Mouse (Mus musculus) monocyte, adult 5-6 weeks (primary cell): Measurements from ENCODE around the gene Nipal3. TPM values are rescaled to one million over a fixed set of nuclear protein-coding genes. Genes with fewer than 3 reads are reported as not detected.
A peak's percentile ranks its signal among the peaks of the same experiment; 100 is the strongest.

ENCODE experiments used
- ATAC-seq: fragments of 153-309, 156-312 bp; replicated peaks from 2 replicates; pipeline ENCODE4 v1.8.0; 2017; ENCODE audit warnings: mild to moderate bottlenecking; ENCODE audit not compliant: low TSS enrichment, insufficient number of reproducible peaks, severe bottlenecking, poor library complexity, low FRiP score
- total RNA-seq: library from RNA; stranded (forward); fragments of 200-1000, 200-491, 200-594 nt; gene quantifications from 3 replicates; pipeline ENCODE4 v1.2.3, GENCODE M21; 2017

Gene Nipal3
- total RNA-seq, 1 experiment from 2014 or later: 16.7 TPM

DNA sequence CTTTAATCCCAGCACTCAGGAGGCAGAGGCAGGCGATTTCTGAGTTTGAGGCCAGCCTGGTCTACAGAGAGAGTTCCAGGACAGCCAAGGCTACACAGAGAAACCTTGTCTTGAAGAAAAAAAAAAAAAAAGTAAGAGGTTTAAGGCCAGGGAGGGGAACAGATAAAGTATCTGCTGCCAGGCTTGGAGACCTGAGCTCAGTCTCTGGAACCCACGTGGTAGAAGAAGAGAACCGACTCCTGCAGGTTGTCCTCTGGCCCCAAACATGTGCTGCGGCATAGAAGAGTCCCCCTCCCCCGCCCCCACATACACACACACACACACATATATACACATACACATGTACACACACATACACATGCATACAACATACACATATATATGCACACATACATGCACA lies 52.4 kb downstream of the Nipal3 start:
- ATAC-seq: no peak

DNA sequence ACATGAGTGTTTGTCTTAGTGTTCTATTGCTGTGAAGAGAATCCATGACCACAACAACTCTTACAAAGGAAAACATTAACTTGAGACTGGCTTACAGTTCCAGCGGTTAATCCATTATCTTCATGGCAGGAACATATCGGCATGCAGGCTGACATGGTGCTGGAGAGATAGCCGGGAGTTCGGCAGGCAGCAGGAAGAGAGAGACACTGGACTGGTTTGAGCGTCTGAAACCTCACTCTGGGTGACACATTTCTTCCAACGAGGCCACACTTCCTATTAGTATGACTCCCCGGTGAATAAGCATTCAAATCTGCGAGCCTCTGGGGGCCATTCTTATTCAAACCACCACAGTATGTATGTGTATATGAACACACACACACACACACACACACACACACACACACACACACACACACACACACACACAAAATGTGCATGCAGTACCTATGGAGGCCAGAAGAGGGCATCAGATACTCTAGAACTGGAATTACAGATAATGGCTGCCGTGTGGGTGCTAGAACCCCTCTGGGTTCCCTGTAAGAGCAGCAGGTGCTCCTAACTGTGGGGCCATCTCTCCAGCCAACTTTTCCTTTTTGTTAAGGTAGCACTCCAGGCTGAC lies 54.8 kb downstream of the Nipal3 start:
- peak; percentile 66 for ATAC-seq

DNA sequence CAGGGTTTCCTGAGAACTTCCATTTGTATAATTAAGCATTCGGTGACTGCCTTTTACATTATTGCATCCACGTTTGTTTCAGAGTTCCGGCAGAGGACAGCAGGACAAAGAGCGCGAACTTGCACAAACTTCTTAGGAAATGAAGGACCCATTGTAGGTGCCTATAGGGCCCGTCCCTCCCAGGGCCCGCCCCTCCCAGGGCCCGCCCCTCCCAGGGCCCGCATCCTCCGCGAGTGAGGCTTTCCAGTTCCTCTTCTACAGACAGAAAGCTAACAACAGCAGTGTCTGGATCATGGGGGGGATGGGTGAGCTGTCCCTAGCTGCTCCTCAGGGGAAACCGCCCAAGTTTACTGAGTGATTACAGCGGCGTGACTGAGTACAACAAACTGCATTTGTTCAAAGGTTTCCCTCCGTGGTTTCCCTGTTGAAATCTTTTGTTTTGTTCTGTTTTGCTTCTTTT lies 55.6 kb downstream of the Nipal3 start:
- ATAC-seq: peak; percentile 89

DNA sequence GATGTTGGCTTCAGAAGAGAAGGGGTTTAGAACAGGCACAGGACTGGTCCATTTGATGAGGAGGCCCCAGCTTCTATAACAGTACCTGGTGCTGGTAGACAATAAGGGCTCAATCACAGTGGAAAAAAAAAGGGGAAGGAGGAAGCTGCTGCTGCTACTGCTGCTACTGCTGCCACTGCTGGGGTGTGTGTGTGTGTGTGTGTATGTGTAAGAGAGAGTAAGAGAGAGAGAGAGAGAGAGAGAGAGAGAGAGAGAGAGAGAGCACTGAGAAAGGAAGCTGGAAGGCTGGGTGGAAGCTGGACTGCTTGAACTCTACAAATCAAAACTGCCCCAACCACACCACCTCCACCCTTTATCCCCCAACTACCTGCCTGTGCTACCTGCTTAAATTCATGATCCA lies 56.9 kb downstream of the Nipal3 start:
- no peak for ATAC-seq

DNA sequence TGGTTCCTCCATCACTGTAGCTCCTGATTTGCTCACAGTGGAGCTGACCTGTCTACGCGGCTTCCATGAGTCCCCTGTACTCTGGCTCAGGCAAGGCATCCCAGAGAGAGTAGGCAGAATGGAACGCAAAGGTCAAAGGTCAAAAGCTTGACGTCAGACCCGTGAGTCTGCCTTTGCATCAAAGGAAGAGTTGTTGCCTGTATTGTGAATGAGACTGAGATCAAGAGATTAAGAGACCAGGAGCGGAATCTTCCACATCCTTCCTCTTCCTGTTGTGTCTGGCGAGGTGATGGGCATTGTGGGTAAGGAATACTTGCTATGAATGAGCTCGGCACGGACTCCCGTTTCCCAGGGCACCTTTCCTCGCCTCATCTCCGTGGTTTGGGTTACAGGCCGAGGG lies 58.5 kb downstream of the Nipal3 start:
- no peak for ATAC-seq

DNA sequence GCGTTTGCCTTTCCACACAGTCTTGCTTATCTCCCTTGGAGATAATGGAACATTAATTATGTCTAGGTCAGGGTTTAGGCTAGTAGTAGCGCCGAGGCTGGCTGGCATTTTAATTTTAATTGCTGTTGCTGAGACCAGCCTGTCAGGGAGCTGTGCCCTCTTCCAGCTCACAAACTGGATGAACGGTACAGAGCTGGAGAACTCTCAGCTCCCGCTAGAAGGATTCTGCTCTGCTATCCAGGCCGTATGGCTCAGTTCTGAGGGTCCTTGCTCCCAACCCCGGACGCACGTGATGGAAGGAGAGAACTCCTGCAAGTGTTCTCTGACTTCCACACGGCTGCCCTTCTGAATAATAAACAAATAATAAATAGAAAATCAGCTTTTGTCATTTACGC lies 60.4 kb downstream of the Nipal3 start:
- ATAC-seq: no peak

DNA sequence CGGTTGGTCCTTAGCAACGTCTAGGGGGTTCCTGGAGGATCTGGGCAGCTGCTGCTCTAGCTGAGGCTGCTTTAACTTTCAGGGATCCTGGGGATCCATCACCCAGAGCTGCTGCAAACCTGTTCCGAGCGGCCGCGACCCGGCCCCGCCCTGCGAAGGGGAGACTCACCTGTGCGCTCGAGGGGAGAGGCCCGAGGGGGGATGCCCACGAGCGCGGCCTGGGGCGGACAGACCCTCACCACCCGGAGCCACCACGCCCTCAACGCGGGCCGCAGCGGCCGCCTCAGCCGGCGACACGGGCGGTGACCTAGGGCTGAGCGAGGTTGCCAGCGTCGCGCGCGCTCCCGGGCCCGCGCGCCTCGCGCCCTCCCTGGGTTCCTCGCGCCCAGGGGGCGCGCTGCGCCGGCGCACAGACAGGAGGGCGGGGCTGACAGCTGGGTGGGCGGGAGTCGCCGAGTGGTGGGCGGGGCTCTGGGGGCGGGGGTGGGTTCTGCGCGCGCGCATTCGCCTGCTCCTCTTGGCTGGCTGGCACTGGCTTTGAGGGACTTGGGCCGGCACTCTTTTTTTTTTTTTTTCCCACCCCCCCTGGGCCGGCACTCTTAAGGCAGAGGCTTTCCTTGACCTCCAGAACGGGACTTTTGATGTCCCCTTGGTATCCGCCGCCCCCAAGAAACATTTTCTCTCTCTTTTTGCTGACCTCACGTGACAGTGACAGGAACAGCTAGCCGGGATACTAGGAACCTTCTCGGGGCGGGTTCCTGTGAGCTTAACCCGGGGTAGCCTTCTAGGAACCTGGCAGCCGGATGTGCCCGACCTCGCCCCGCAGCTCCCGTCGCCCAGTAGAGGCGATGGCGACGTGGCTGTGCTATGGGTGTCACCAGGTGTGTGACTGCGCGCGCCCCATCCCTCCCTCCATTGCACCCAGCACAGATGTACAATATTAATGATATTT lies 61.1 kb downstream of the Nipal3 start, which contains the start of gene Rcan3:
TSS of gene Rcan3 (minus strand) at position 411 of the 952 bp plus-strand sequence.
- peak; percentile 66 for ATAC-seq

DNA sequence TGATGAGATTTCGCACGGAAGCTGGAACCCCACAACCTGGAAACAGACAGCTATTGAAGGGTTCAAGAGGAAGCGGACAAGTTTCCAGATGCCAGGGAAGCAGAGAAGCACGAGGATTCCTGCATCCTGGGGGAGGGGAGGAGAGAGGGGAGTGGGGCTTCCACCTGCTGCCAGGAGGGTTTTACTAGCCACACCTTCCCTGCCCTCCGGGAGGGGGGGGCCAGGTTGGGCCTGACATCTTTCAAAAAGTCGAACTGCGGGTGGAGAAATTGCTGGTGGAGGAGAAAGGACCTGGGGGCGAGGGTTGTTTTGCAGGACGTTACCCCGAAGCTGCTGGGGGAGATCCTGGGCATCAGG lies 61.8 kb downstream of the Nipal3 start:
- ATAC-seq: no peak

DNA sequence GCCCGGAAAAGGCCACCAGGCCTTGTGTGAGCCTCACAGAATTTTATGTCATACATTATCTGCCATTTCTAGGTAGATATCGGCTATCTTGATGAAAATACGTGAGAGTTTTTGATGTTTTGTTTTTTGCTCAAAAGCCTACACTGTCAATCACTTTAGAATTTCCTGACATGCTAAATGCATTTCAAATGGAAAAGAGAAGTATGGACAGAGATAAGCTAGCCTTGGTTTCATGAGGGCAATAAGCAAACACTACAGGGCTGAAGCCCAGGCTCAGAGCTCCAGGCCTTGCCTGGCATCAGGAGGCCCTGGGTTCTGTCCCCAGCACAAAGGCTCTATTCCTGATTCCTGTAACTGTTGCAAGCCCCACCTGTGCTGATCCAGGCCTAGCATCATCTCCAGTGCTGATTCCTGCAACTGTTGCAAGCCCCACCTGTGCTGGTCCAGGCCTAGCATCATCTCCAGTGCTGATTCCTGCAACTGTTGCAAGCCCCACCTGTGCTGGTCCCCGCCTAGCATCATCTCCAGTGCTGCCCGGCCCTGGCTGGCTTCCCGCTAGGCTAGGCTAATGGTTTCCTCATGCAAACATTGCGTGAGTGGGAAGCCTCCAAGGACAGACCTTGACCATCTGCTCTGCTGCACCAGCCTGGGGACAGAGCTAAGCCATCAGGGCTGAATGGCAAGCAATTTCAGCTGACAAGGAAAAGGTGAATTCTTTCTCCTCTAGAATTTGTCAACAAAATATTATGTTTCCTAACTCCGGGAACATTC lies 64.7 kb downstream of the Nipal3 start:
- ATAC-seq: no peak

DNA sequence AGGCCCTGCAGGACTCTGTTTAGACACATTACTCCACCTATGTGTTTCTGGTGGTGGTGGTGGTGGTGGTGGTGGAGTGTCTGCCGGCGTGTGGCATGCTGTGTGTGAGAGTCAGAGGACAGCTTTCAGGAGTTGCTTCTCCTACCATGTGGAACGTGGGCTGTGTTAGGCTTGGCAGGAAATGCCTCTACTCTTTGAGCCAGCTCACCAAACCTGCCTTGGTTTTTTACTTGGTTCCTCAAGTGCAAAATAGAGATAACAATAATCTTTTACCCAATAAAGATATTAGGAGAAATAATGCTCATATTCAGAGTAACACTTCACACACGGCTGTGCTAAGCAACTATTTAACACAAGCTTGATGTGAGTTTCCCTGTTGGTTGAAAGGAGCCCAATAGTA lies 65.5 kb downstream of the Nipal3 start:
- no peak for ATAC-seq

DNA sequence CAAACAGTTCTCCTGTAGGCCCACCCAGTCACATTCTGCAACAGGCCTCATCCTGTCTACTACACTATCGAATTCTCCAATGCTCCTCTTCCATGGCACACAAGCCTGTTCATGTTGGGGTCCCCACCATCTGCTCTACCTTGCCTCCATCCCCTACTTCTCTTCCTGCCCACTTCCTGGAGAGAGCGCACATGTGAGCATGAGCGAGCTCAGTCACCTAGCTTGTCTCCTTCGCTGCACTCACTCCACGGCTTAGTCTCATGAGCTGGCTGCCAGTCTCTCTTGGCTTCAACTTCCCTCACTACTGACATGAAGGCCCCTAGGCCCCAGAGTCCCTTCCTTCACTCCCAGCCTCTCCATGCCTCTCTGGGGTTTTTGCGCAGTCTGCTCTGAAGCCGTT lies 68.3 kb downstream of the Nipal3 start:
- no peak for ATAC-seq

DNA sequence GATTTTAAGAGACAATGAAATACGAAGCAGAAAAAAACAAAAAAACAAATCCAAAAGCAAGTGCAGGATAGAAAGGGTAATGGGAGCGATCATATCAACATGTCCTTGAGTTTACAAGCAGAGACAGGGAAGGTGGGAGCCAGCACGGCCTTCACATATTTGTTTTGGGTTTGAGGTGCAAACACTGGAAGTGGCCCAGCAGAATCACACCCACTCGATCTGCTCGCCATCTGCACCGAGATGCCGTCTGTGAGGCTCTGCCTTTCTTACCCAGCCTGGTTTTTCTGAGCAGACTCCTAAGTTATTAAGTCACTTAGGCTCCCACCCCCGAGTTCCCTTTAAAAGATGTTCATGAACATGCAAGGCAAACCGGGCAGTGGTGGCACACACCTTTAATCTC lies 69.2 kb downstream of the Nipal3 start:
- ATAC-seq: no peak

DNA sequence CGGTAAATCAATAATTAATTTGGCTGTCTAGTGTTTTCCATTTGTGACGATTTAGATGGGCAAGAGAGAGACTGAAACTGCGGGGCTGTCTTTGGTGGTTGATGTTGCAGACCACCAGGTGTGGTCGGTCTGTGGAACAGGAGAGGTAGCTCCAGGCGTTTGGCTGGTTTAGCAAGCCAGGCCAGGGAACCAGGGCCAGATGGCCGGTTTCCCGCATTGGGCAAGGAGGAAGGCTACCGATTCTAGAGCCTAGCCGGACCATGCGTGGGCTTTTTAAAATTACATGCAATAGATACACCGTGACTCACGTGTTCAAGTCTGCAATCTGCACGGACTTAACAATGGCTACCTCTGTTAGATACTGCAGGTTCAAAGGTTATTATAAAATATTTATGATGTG lies 73.9 kb downstream of the Nipal3 start:
- no peak for ATAC-seq

DNA sequence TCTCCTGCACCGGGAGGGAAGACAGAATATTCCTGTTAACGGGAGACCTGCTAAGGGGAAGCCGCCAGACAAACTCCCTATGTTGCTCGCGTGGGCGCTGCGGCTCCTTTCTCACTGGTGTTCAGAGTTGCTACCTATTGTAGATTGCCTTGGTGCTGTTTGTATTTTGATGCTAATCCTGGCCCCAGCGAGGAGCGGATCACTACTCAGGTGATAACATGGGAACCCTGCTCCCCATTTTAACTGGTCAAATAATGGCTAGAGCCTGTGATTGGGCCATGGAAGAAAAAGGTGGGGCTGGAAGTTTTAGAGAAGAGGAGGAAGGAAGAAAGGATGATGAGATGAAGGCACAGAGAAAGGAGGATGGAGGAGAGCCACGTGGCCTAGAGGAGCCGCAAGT lies 74.4 kb downstream of the Nipal3 start:
- no peak for ATAC-seq

DNA sequence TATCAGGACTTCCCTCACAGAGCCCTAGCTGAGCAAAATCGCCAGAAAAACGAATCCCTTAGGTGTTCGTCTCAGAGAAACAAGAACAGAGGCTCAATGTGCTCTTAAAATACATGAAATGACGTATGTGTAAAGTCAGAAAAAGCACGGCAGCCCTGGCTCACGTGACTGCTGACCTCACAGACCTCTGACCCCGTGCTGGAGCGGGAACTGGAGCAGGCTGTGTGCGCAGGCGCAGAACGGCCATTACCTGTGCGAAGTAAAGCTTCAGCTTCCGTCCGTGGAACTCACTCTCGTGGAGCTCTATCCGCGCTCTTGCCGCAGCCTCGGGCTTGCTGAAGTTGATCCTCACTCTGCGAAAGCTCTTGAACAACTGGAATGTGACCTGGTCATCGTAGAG lies 74.8 kb downstream of the Nipal3 start:
- ATAC-seq: no peak

DNA sequence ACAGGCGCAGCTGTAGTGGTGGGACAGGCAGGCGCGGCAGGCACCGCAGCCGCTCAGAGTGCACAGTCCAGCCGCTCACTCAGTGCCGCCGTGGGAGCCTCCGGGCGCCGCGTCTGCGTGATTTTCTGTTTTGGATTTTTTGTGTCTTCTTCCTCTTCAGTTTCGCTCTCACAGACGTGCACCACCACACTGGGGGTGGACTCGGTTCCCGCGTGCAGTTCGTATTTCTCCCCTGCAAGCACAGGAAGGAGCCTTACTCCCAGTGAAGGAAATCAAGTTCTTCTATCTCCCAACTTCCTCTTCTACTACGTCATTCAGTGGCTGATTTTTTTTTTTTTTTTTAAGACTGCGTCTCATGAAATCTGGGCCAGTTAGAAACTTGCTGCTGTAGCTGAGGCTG lies 78.5 kb downstream of the Nipal3 start:
- peak; percentile 68 for ATAC-seq

DNA sequence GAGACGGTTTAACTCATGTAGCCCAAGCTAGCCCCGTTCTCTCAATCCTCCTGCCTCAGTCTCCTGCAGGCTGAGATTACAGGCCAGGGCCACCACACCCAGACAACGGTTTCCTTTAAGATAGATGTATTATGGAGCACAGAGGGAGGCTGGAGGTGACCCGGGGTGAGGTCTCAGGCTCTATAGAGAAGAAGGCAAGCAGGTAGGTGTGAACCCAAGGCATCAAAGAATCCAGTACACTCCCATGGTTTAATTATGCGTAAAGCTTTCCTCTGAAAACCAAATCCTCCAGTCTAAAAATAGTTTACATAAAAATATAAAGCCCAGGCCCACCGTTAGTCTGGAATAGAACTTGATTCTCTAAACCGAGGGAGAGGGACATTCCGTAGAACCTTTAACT lies 81.3 kb downstream of the Nipal3 start:
- ATAC-seq: no peak

DNA sequence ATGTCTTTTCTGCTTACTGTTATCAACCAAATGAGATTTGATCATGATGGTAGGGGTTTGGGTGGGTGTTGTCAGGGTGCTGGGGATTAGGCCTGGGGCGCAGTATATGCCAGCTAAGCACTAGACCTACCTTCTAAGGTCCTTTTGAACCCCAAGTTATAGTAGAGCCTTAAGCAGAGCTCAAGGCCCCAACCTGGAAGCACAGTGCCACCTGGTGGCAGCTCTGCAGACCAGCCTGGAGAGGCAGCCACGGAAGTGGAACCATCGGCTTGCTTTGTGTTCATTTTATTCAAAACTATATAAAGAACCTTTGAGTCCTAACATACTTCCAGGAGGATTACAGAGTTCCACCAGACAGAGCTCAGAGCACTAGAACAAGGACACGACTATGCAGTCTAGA lies 83.2 kb downstream of the Nipal3 start:
- peak; percentile 84; the same call in 1 of the 2 replicates for ATAC-seq

DNA sequence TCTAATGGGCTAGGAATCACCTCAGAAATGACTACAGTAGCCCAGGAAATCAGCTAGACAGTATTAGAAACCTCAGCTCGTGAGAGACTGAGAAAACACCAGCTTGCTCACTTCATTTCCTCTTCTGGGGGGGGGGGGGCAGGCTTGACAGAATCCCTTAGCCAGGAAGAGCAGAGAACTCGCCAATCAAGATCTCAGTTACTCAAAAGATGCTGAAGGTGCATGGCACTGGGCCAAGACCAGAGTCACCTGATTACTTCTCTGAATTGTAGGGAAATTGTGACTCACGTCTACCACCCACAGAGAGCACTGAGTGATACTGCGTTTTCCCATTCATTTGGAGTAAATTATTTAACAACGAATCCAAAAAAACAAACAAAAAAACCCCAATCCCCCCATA lies 88.7 kb downstream of the Nipal3 start:
- no peak for ATAC-seq
